Mouse (Mus musculus): ENCODE measurements around the gene Gm49320. TPM values are rescaled to one million over a fixed set of nuclear protein-coding genes. Genes with fewer than 3 reads are reported as not detected.
A peak's percentile ranks its signal among the peaks of the same experiment; 100 is the strongest.

The Gm49320 gene
- polyA plus RNA-seq, 1 experiment from 2014 or later = 0.51 TPM

DNA sequence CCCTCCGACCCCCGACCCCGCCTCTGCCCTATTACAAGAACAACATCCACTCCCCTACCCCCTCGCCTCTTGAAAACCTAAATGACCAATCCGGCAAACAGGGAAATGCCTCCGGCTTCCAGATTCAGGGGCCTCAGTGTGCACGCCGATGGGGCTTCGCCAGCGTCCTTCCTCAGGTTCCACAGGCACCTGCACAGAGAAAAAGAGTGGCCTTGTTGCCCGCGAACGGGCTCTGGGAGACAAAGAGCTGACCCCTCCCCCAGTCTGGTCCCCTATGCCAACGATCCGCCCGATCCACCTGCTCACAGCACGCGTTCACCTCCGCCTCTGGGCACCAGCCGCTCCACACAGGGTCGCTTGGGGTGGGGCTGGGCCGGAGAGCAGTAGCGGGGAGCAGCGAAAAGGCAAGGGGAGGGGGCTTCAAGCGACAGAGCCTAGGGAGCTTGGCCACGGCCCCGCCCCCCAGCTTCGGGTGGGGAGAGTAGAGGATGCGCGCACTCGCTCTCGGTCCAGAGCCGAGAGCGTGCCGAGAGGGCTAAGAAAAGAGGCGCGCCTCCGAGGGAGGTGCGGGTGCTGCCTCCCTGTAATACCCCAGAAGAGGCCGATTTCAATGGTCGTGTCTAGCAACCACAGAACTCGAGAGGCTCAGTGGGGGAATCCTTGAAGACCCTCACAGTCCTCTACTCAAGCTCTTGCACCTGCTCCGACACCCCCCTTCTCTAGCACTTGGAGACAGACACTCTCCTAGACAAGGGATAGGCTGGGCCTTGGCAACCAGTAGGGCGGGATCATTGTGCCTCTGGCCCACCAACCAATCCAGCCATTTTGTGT lies 21.7 kb upstream of the Gm49320 start, which contains the start of gene Prr36:
TSS of gene Prr36 (minus strand) at position 669 of the 831 bp plus-strand sequence.
- peak; percentile 90 for ATAC-seq
- no peaks in the 10 kb centered on the region for H3K9me3 ChIP-seq (replicated peaks; ENCODE audit: control insufficient read depth, low read length)

GRCm38 (mm10) chr8:4219617-4220016 lies 19.0 kb upstream of the Gm49320 start:
- Histone ChIP-seq H3K4me3 (ENCODE audit: low read depth, low read length) (no peak overlapping the region), H3K4me2 (ENCODE audit: low read length) (no peak overlapping the region), H3K27me3 (replicated peaks; ENCODE audit: control insufficient read depth, insufficient read depth, low read length) (no peaks in the 10 kb centered on the region), H3K27ac (ENCODE audit: low read depth, low read length) (no peak overlapping the region), H3K9me3 (replicated peaks; ENCODE audit: control insufficient read depth, low read length) (no peaks in the 10 kb centered on the region), H3K36me3 (ENCODE audit: control insufficient read depth, insufficient read depth, low read length) (peaks cover 9% of the 10 kb centered on the region), H3K9ac (ENCODE audit: low read length) (no peak overlapping the region), H3K4me1 (ENCODE audit: control insufficient read depth, insufficient read depth, low read length) (peaks cover 18% of the 10 kb centered on the region)
- DNase-seq (ENCODE audit: low spot score) = no peak
- whole genome bisulfite sequencing = 88% methylated on average over 3 of the region's 3 CpGs
- no peak for ATAC-seq

More for the DNA sequence above, 21.7 kb upstream of the Gm49320 start, which contains the start of gene Prr36:
- Histone ChIP-seq H3K9ac (ENCODE audit: low read length) (peak within 1 kb of the TSS; percentile 95), H3K36me3 (ENCODE audit: control insufficient read depth, insufficient read depth, low read length) (peaks cover 15% of the 10 kb centered on the region), H3K4me2 (ENCODE audit: low read length) (peak within 1 kb of the TSS; percentile 83), H3K27ac (ENCODE audit: low read depth, low read length) (peak within 1 kb of the TSS; percentile 96), H3K4me1 (ENCODE audit: control insufficient read depth, insufficient read depth, low read length) (peaks cover 37% of the 10 kb centered on the region), H3K27me3 (replicated peaks; ENCODE audit: control insufficient read depth, insufficient read depth, low read length) (no peaks in the 10 kb centered on the region), H3K4me3 (ENCODE audit: low read depth, low read length) (peak within 1 kb of the TSS; percentile 71)
- under 1% methylated on average over 41 of the region's 44 CpGs for WGBS
- DNase-seq (ENCODE audit: low spot score) = peak; percentile 92

DNA sequence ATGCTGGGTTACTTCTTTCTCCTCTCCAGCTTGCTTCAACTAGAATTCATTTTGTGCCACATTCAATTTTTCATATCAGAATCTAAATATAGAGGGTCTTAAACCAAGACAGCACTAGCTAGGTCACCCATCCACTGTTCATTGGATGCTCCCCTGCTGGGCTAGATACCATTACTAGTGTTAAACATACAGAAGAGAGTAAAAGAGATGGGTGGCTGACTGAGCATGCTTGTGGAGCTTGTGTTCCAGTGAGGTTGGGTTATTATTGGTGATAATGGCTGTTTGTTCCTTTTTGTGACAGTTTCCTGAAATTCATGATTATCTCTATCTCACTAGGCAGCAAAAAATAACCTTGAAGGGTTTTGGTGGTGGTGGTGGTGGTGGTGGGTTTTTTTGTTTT lies 16.6 kb upstream of the Gm49320 start:
- no peaks in the 10 kb centered on the region for H3K27me3 ChIP-seq (replicated peaks; ENCODE audit: control insufficient read depth, insufficient read depth, low read length)
- no peaks in the 10 kb centered on the region for H3K36me3 ChIP-seq (ENCODE audit: control insufficient read depth, insufficient read depth, low read length)
- no peak overlapping the region for H3K4me2 ChIP-seq (ENCODE audit: low read length)
- no peak overlapping the region for H3K4me3 ChIP-seq (ENCODE audit: low read depth, low read length)
- 0 out of 2 replicates have a peak, but pooled peaks cover 5% of the 10 kb centered on the region for H3K4me1 ChIP-seq (ENCODE audit: control insufficient read depth, insufficient read depth, low read length)
- H3K27ac ChIP-seq (ENCODE audit: low read depth, low read length) = no peak overlapping the region
- H3K9me3 ChIP-seq (replicated peaks; ENCODE audit: control insufficient read depth, low read length) = no peaks in the 10 kb centered on the region
- ATAC-seq = no peak
- no peak overlapping the region for H3K9ac ChIP-seq (ENCODE audit: low read length)
- no peak for DNase-seq (ENCODE audit: low spot score)

DNA sequence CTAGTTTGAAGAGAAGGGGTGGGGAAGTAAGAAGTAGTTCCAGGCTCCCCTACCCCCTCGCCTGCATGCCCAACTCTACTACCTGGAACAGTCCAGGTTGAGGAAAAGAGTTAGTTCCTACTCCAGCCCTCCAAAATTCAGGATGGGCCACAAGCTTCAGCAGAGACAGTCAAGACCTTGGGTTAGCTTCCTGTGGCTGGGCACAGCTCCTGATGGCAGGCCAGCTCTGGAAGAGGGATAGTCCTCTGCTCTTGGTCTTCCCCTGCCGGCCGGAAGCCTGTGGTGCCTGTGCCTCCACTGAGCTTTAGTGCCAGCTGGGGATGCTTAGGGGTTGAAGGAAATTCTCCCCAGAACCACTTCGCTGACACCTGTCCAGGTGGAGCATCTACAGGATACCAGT lies 12.3 kb upstream of the Gm49320 start:
- Histone ChIP-seq H3K27ac (ENCODE audit: low read depth, low read length) (no peak overlapping the region), H3K4me2 (ENCODE audit: low read length) (peak overlapping the region; percentile 39; the same call in 1 of the 2 replicates), H3K9me3 (replicated peaks; ENCODE audit: control insufficient read depth, low read length) (no peaks in the 10 kb centered on the region), H3K9ac (ENCODE audit: low read length) (0 out of 2 replicates have a peak overlapping the region, but pooled peaks have one; percentile 17), H3K36me3 (ENCODE audit: control insufficient read depth, insufficient read depth, low read length) (no peaks in the 10 kb centered on the region), H3K4me1 (ENCODE audit: control insufficient read depth, insufficient read depth, low read length) (no peaks in the 10 kb centered on the region), H3K27me3 (replicated peaks; ENCODE audit: control insufficient read depth, insufficient read depth, low read length) (no peaks in the 10 kb centered on the region), H3K4me3 (ENCODE audit: low read depth, low read length) (no peak overlapping the region)
- ATAC-seq (no peak), DNase-seq (ENCODE audit: low spot score) (no peak)
- WGBS = 25% methylated on average over 4 of the region's 4 CpGs

GRCm38 (mm10) chr8:4226739-4227347 lies 11.8 kb upstream of the Gm49320 start, which contains the start of gene Lrrc8e:
Lrrc8e (plus strand) TSS chr8:4226827.
- DNase-seq (ENCODE audit: low spot score) (no peak), ATAC-seq (peak; percentile 40; the same call in 1 of the 2 replicates)
- Histone ChIP-seq H3K27me3 (replicated peaks; ENCODE audit: control insufficient read depth, insufficient read depth, low read length) (no peaks in the 10 kb centered on the region), H3K9me3 (replicated peaks; ENCODE audit: control insufficient read depth, low read length) (no peaks in the 10 kb centered on the region), H3K36me3 (ENCODE audit: control insufficient read depth, insufficient read depth, low read length) (no peaks in the 10 kb centered on the region), H3K4me2 (ENCODE audit: low read length) (peak within 1 kb of the TSS; percentile 39), H3K9ac (ENCODE audit: low read length) (0 out of 2 replicates have a peak within 1 kb of the TSS, but pooled peaks have one; percentile 17), H3K4me1 (ENCODE audit: control insufficient read depth, insufficient read depth, low read length) (no peaks in the 10 kb centered on the region), H3K27ac (ENCODE audit: low read depth, low read length) (no peak within 1 kb of the TSS), H3K4me3 (ENCODE audit: low read depth, low read length) (no peak within 1 kb of the TSS)
- 4% methylated on average over 33 of the region's 33 CpGs for WGBS

DNA sequence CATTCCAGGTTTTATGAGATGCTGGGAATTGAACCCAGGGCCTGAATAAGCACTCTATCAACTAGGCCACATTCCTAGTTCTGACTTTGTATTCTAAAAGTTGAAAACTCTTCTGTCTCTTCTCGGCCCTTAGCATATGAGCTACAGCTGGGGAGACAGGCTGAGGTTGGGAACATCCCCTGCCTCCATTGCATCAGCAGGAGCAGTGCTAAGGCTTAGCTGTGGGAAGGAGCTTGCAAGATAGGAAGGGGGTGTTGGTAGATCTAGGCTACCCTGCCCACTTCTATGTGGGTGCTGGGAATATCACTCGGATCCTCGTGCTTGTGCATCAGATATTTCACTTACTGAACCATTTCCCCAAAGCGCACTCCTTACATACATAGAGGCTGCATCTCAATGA lies 10.7 kb upstream of the Gm49320 start:
- H3K4me1 ChIP-seq (ENCODE audit: control insufficient read depth, insufficient read depth, low read length) = no peaks in the 10 kb centered on the region
- no peak overlapping the region for H3K4me3 ChIP-seq (ENCODE audit: low read depth, low read length)
- DNase-seq (ENCODE audit: low spot score) (no peak), ATAC-seq (no peak)
- no peak overlapping the region for H3K9ac ChIP-seq (ENCODE audit: low read length)
- H3K4me2 ChIP-seq (ENCODE audit: low read length) = no peak overlapping the region
- WGBS = 97% methylated on average over 4 of the region's 4 CpGs
- no peaks in the 10 kb centered on the region for H3K36me3 ChIP-seq (ENCODE audit: control insufficient read depth, insufficient read depth, low read length)
- H3K9me3 ChIP-seq (replicated peaks; ENCODE audit: control insufficient read depth, low read length) = no peaks in the 10 kb centered on the region
- no peak overlapping the region for H3K27ac ChIP-seq (ENCODE audit: low read depth, low read length)
- no peaks in the 10 kb centered on the region for H3K27me3 ChIP-seq (replicated peaks; ENCODE audit: control insufficient read depth, insufficient read depth, low read length)

GRCm38 (mm10) chr8:4229784-4230183 lies 8.9 kb upstream of the Gm49320 start:
- Histone ChIP-seq H3K4me1 (ENCODE audit: control insufficient read depth, insufficient read depth, low read length) (no peaks in the 10 kb centered on the region), H3K36me3 (ENCODE audit: control insufficient read depth, insufficient read depth, low read length) (no peaks in the 10 kb centered on the region), H3K27me3 (replicated peaks; ENCODE audit: control insufficient read depth, insufficient read depth, low read length) (no peaks in the 10 kb centered on the region), H3K9me3 (replicated peaks; ENCODE audit: control insufficient read depth, low read length) (no peaks in the 10 kb centered on the region), H3K4me2 (ENCODE audit: low read length) (no peak overlapping the region), H3K27ac (ENCODE audit: low read depth, low read length) (no peak overlapping the region), H3K9ac (ENCODE audit: low read length) (no peak overlapping the region), H3K4me3 (ENCODE audit: low read depth, low read length) (no peak overlapping the region)
- DNase-seq (ENCODE audit: low spot score) (no peak), ATAC-seq (no peak)
- 80% methylated on average over 5 of the region's 5 CpGs for WGBS

DNA sequence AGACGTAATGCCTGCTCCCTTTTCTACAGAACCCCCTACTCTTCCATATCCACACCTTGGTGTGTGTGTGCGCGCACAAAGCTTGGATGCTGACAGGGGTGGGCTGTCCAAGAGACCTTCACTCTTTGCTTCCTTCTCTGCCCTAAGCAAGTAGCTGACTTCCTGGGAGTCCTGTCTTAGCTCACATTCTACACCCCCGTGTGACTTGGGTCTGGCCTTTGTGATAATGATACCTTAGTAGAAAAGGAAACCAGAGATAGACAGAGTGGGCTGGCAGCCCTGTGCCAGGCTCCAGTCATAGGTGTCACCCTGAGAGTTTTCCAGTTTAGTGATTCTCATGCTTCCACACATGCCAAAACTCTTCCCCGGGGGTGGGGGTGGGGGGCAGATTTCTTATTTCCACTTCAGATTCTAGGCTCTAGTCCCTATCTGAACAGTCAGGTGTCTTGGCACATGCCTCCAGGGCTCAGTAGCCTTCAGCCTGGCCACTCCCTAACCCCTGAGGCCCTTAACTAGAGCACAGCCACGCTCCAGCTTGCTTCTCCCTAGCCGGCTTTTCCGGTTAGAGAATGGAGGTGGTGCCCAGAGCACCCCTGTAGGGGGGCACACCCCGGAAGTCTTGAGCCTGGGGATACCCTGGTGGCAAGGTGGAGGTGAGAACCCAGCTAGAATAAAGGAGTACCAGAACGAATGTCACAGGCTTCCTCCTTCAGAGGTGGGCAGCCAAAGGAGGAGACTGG lies 7.9 kb upstream of the Gm49320 start:
- WGBS = 65% methylated on average over 10 of the region's 10 CpGs
- H3K4me2 ChIP-seq (ENCODE audit: low read length) = no peak overlapping the region
- H3K36me3 ChIP-seq (ENCODE audit: control insufficient read depth, insufficient read depth, low read length) = no peaks in the 10 kb centered on the region
- H3K4me3 ChIP-seq (ENCODE audit: low read depth, low read length) = no peak overlapping the region
- no peak overlapping the region for H3K27ac ChIP-seq (ENCODE audit: low read depth, low read length)
- H3K9me3 ChIP-seq (replicated peaks; ENCODE audit: control insufficient read depth, low read length) = no peaks in the 10 kb centered on the region
- H3K9ac ChIP-seq (ENCODE audit: low read length) = no peak overlapping the region
- no peaks in the 10 kb centered on the region for H3K4me1 ChIP-seq (ENCODE audit: control insufficient read depth, insufficient read depth, low read length)
- no peaks in the 10 kb centered on the region for H3K27me3 ChIP-seq (replicated peaks; ENCODE audit: control insufficient read depth, insufficient read depth, low read length)
- ATAC-seq = no peak
- no peak for DNase-seq (ENCODE audit: low spot score)

Data from forebrain, embryonic 14.5 days (tissue).